8 mouse cellular contexts compared by ENCODE assay signal in the genomic region with DNA sequence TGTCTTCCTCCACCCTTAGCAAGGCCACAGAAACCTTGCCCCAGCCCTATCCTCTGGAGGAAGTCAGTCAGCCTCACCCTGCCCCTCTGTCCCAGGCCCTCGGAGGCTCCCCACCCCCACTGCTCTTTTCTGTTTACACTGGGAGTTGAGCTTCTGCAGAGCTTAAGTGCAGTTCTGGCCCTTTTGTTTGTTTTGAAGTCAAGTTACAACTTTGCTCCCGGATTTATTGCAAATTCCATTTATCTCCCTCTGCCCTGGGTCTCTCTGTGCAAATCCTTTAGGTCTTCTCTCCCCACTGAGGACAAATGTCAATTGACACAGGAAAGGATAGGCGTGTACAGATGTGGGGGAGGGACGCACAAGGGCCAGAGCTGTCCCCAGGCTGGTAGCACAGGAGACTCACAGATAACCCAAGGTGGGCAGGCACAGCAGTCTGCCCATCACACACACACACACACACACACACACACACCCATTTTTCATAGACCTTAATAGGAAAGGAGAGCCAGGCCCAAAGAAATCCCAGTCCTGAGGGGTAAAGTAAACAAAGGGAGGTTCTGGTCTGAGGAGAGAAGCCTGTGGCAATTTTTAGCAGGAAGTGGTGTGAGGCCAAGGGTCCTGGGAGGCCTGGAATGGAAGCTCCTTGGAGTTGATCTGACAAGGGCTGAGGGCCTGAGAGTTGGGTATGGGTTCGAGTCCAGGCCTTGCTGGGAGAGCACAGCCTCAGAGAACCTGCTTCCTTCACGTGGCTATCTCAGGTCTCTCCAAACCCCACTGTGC.
A peak's percentile ranks its signal among the peaks of the same experiment; 100 is the strongest.
DNase-seq lines count a peak whose midpoint lies in the region; ATAC-seq lines count a peak whose summit lies in the region.

No protein-coding gene starts in this region.

- ATAC-seq in megakaryocyte progenitor cell, adult 5-6 weeks (replicated peaks; ENCODE audit: poor library complexity), result peak; percentile 42

- intact Hi-C loops in heart, postnatal 25 days (cut with DNase I), result no loop called here

- peak; percentile 70 for DNase-seq in adrenal gland, postnatal 10 days
- no peak for DNase-seq in adrenal gland, adult 8-10 months
- peak; percentile 83 for DNase-seq in embryo, embryonic 11 days
- peak; percentile 53 for DNase-seq in heart, postnatal 25 days (ENCODE audit: low spot score)
- DNase-seq in kidney, postnatal 4 days, result peak; percentile 89 to 92
- DNase-seq in natural killer cell, adult 2 months (ENCODE audit: low spot score in 2 of 2), result no peak
- no peak for DNase-seq in right cerebral cortex, adult 2 months (ENCODE audit: low spot score in 2 of 2)

Comparison
In these comparisons a context has a peak if more than half of its experiments do, and no peak if none do; other contexts are left out.
1. DNase-seq: peak in adrenal gland, postnatal 10 days (single experiment), embryo, embryonic 11 days (single experiment), heart, postnatal 25 days (single experiment) and kidney, postnatal 4 days (2 of 2); none in adrenal gland, adult 8-10 months (single experiment), natural killer cell, adult 2 months (0 of 2) and right cerebral cortex, adult 2 months (0 of 2).